Mouse (Mus musculus): ENCODE data around the gene P2rx6. TPM values are rescaled to one million over a fixed set of nuclear protein-coding genes. Genes with fewer than 3 reads are reported as not detected.

Gene P2rx6
- polyA plus RNA-seq, 1 experiment from 2014 or later: 0.46 TPM

GRCm38 (mm10) chr16:17563580-17563979 is 1.9 kb downstream of the P2rx6 start:
- WGBS: 10% methylated on average over 1 of the region's 1 CpGs
- H3K27me3 ChIP-seq: peaks cover 21% of the 10 kb centered on the region

GRCm38 (mm10) chr16:17564221-17564620 is 2.5 kb downstream of the P2rx6 start:
- H3K27me3 ChIP-seq: peaks cover 21% of the 10 kb centered on the region

More at GRCm38 (mm10) chr16:17563580-17563979, 1.9 kb downstream of the P2rx6 start:
- Histone ChIP-seq H3K4me1 (peaks cover 26% of the 10 kb centered on the region), H3K4me3 (no peak overlapping the region), H3K4me2 (replicated peaks) (no peak overlapping the region), H3K9me3 (no peaks in the 10 kb centered on the region), H3K9ac (no peak overlapping the region), H3K27ac (no peak overlapping the region), H3K36me3 (no peaks in the 10 kb centered on the region)
- ATAC-seq (ENCODE audit: insufficient number of reproducible peaks, insufficient read depth, low FRiP score, low TSS enrichment): no peak

GRCm38 (mm10) chr16:17564771-17565170 is 3.1 kb downstream of the P2rx6 start:
- Histone ChIP-seq H3K9me3 (no peaks in the 10 kb centered on the region), H3K36me3 (no peaks in the 10 kb centered on the region), H3K27ac (no peak overlapping the region), H3K4me2 (replicated peaks) (no peak overlapping the region), H3K9ac (no peak overlapping the region), H3K4me1 (peaks cover 19% of the 10 kb centered on the region), H3K4me3 (no peak overlapping the region), H3K27me3 (peaks cover 21% of the 10 kb centered on the region)
- ATAC-seq (ENCODE audit: insufficient number of reproducible peaks, insufficient read depth, low FRiP score, low TSS enrichment): no peak
- WGBS: 67% methylated on average over 3 of the region's 3 CpGs

More at GRCm38 (mm10) chr16:17564221-17564620, 2.5 kb downstream of the P2rx6 start:
- H3K9me3 ChIP-seq: no peaks in the 10 kb centered on the region
- ATAC-seq (ENCODE audit: insufficient number of reproducible peaks, insufficient read depth, low FRiP score, low TSS enrichment): no peak
- no peaks in the 10 kb centered on the region for H3K36me3 ChIP-seq
- peaks cover 19% of the 10 kb centered on the region for H3K4me1 ChIP-seq
- WGBS: 67% methylated on average over 2 of the region's 2 CpGs
- no peak overlapping the region for H3K4me2 ChIP-seq (replicated peaks)
- H3K4me3 ChIP-seq: no peak overlapping the region
- H3K9ac ChIP-seq: no peak overlapping the region
- no peak overlapping the region for H3K27ac ChIP-seq

GRCm38 (mm10) chr16:17566186-17566585 is 4.5 kb downstream of the P2rx6 start:
- Histone ChIP-seq H3K4me1 (peaks cover 11% of the 10 kb centered on the region), H3K4me3 (no peak overlapping the region), H3K27ac (no peak overlapping the region), H3K27me3 (peaks cover 10% of the 10 kb centered on the region; the same call in 1 of the 2 replicates), H3K36me3 (no peaks in the 10 kb centered on the region), H3K9ac (no peak overlapping the region), H3K9me3 (no peaks in the 10 kb centered on the region), H3K4me2 (replicated peaks) (no peak overlapping the region)
- no peak for ATAC-seq (ENCODE audit: insufficient number of reproducible peaks, insufficient read depth, low FRiP score, low TSS enrichment)
- WGBS: 31% methylated on average over 4 of the region's 4 CpGs

- no peak overlapping the region for H3K27ac ChIP-seq
- peak overlapping the region; percentile 42 for H3K9ac ChIP-seq
- H3K36me3 ChIP-seq: no peaks in the 10 kb centered on the region
- peaks cover 60% of the 10 kb centered on the region for H3K27me3 ChIP-seq
- H3K4me3 ChIP-seq: peak overlapping the region; percentile 49
- 14% methylated on average over 45 of the region's 45 CpGs for WGBS
- 0 out of 2 replicates have a peak, but pooled peaks cover 6% of the 10 kb centered on the region for H3K4me1 ChIP-seq
- H3K9me3 ChIP-seq: no peaks in the 10 kb centered on the region
- H3K4me2 ChIP-seq (replicated peaks): peak overlapping the region; percentile 76
- ATAC-seq (ENCODE audit: insufficient number of reproducible peaks, insufficient read depth, low FRiP score, low TSS enrichment): no peak
Observed at GRCm38 (mm10) chr16:17575870-17576824, 14.5 kb downstream of the P2rx6 start.

- no peak overlapping the region for H3K27ac ChIP-seq
- peak overlapping the region; percentile 76 for H3K4me2 ChIP-seq (replicated peaks)
- 23% methylated on average over 8 of the region's 8 CpGs for WGBS
- H3K4me3 ChIP-seq: peak overlapping the region; percentile 49
- no peaks in the 10 kb centered on the region for H3K9me3 ChIP-seq
- no peaks in the 10 kb centered on the region for H3K36me3 ChIP-seq
- no peak for ATAC-seq (ENCODE audit: insufficient number of reproducible peaks, insufficient read depth, low FRiP score, low TSS enrichment)
- H3K4me1 ChIP-seq: 0 out of 2 replicates have a peak, but pooled peaks cover 6% of the 10 kb centered on the region
- peaks cover 60% of the 10 kb centered on the region for H3K27me3 ChIP-seq
- H3K9ac ChIP-seq: peak overlapping the region; percentile 42; the same call in 1 of the 2 replicates
Observed at GRCm38 (mm10) chr16:17576825-17577215, 15.1 kb downstream of the P2rx6 start.

GRCm38 (mm10) chr16:17583064-17583463 is 21.4 kb downstream of the P2rx6 start, which contains the start of gene Slc7a4:
Gene Slc7a4, minus strand, starts transcription at chr16:17583214.
- no peak for ATAC-seq (ENCODE audit: insufficient number of reproducible peaks, insufficient read depth, low FRiP score, low TSS enrichment)
- H3K4me2 ChIP-seq (replicated peaks): no peak within 1 kb of the TSS
- H3K9me3 ChIP-seq: no peaks in the 10 kb centered on the region
- no peak within 1 kb of the TSS for H3K9ac ChIP-seq
- H3K27ac ChIP-seq: no peak within 1 kb of the TSS
- no peaks in the 10 kb centered on the region for H3K36me3 ChIP-seq
- WGBS: 8% methylated on average over 8 of the region's 8 CpGs
- peaks cover 6% of the 10 kb centered on the region for H3K27me3 ChIP-seq
- no peak within 1 kb of the TSS for H3K4me3 ChIP-seq
- H3K4me1 ChIP-seq: no peaks in the 10 kb centered on the region

GRCm38 (mm10) chr16:17584555-17584954 is 22.9 kb downstream of the P2rx6 start:
- Histone ChIP-seq H3K4me1 (no peaks in the 10 kb centered on the region), H3K9ac (no peak overlapping the region), H3K36me3 (no peaks in the 10 kb centered on the region), H3K27me3 (no peaks in the 10 kb centered on the region), H3K4me3 (no peak overlapping the region), H3K9me3 (peaks cover 3% of the 10 kb centered on the region; the same call in 1 of the 2 replicates), H3K27ac (no peak overlapping the region), H3K4me2 (replicated peaks) (no peak overlapping the region)
- no peak for ATAC-seq (ENCODE audit: insufficient number of reproducible peaks, insufficient read depth, low FRiP score, low TSS enrichment)
- 88% methylated on average over 7 of the region's 7 CpGs for WGBS

- H3K9me3 ChIP-seq: peaks cover 3% of the 10 kb centered on the region; the same call in 1 of the 2 replicates
- no peaks in the 10 kb centered on the region for H3K36me3 ChIP-seq
- no peak overlapping the region for H3K4me2 ChIP-seq (replicated peaks)
- WGBS: 5% methylated on average over 2 of the region's 2 CpGs
- H3K4me1 ChIP-seq: no peaks in the 10 kb centered on the region
- H3K4me3 ChIP-seq: no peak overlapping the region
- no peak overlapping the region for H3K27ac ChIP-seq
- ATAC-seq (ENCODE audit: insufficient number of reproducible peaks, insufficient read depth, low FRiP score, low TSS enrichment): no peak
- no peaks in the 10 kb centered on the region for H3K27me3 ChIP-seq
- H3K9ac ChIP-seq: no peak overlapping the region
Observed at GRCm38 (mm10) chr16:17590731-17591130, 29.0 kb downstream of the P2rx6 start.

- Histone ChIP-seq H3K4me1 (no peaks in the 10 kb centered on the region), H3K36me3 (no peaks in the 10 kb centered on the region), H3K4me3 (no peak overlapping the region), H3K27me3 (no peaks in the 10 kb centered on the region), H3K9me3 (no peaks in the 10 kb centered on the region), H3K9ac (no peak overlapping the region), H3K4me2 (replicated peaks) (no peak overlapping the region), H3K27ac (no peak overlapping the region)
- 64% methylated on average over 3 of the region's 3 CpGs for WGBS
- no peak for ATAC-seq (ENCODE audit: insufficient number of reproducible peaks, insufficient read depth, low FRiP score, low TSS enrichment)
Observed at GRCm38 (mm10) chr16:17600944-17601562, 39.4 kb downstream of the P2rx6 start.

GRCm38 (mm10) chr16:17604941-17605340 is 43.3 kb downstream of the P2rx6 start:
- H3K27me3 ChIP-seq: no peaks in the 10 kb centered on the region
- no peak for ATAC-seq (ENCODE audit: insufficient number of reproducible peaks, insufficient read depth, low FRiP score, low TSS enrichment)
- no peak overlapping the region for H3K4me3 ChIP-seq
- H3K4me2 ChIP-seq (replicated peaks): no peak overlapping the region
- WGBS: 67% methylated on average over 4 of the region's 4 CpGs
- H3K9me3 ChIP-seq: no peaks in the 10 kb centered on the region
- no peak overlapping the region for H3K27ac ChIP-seq
- H3K4me1 ChIP-seq: no peaks in the 10 kb centered on the region
- no peaks in the 10 kb centered on the region for H3K36me3 ChIP-seq
- H3K9ac ChIP-seq: no peak overlapping the region

Measured in embryonic facial prominence, embryonic 12.5 days (tissue).